Mouse (Mus musculus): ENCODE data around the gene Pgbd5. TPM values are rescaled to one million over a fixed set of nuclear protein-coding genes. Genes with fewer than 3 reads are reported as not detected.
A peak's percentile ranks its signal among the peaks of the same experiment; 100 is the strongest.

Pgbd5 gene
- total and polyA plus RNA-seq, 2 experiments from 2014 or later: 13.5 to 77.0 TPM

- 10% methylated on average over 10 of the region's 10 CpGs for WGBS
- Histone ChIP-seq H3K9ac (replicated peaks; ENCODE audit: low read length, poor library complexity, severe bottlenecking) (no peak overlapping the region), H3K36me3 (ENCODE audit: insufficient read depth, low read length) (peaks cover 21% of the 10 kb centered on the region; the same call in 1 of the 2 replicates), H3K4me3 (ENCODE audit: low read depth, low read length) (no peak overlapping the region), H3K27me3 (ENCODE audit: insufficient read depth, low read length) (no peaks in the 10 kb centered on the region), H3K27ac (ENCODE audit: low read depth, low read length) (0 out of 2 replicates have a peak overlapping the region, but pooled peaks have one; percentile 51), H3K4me2 (ENCODE audit: low read depth, low read length, poor library complexity, severe bottlenecking) (peak overlapping the region; percentile 3; the same call in 1 of the 2 replicates), H3K9me3 (ENCODE audit: low read length) (no peaks in the 10 kb centered on the region), H3K4me1 (ENCODE audit: insufficient read depth, low read length) (no peaks in the 10 kb centered on the region)
- peak; percentile 76 for ATAC-seq (ENCODE audit: low FRiP score)
- peak; percentile 66 for DNase-seq (ENCODE audit: low spot score)
- no peak for TF ChIP-seq CTCF (IDR thresholded peaks at IDR 0.05)
These were observed 57.2 kb downstream of the Pgbd5 start for GRCm38 (mm10) chr8:124382235-124382634.

DNA sequence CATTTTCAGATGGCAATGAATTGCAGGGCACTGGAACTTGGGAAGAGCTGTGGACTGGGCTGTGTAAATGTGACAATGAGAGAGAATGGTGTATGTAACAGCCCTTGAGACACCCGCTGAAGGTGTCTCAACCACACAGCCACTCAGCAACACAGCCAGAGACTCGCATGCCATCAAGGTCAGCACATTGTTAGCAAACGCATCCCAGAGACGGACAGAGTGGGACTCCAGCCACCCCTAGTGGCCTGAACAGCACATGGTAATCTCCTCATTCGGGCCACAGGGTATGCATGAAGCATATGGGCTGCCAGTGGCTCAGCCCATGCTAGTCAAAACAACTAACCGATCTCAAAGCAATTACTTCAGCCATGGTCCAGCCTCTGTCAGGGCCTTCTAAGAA, 60.2 kb downstream of the Pgbd5 start:
- Histone ChIP-seq H3K4me2 (ENCODE audit: low read depth, low read length, poor library complexity, severe bottlenecking) (no peak overlapping the region), H3K27ac (ENCODE audit: low read depth, low read length) (no peak overlapping the region), H3K9me3 (ENCODE audit: low read length) (no peaks in the 10 kb centered on the region), H3K36me3 (ENCODE audit: insufficient read depth, low read length) (peaks cover 35% of the 10 kb centered on the region), H3K4me3 (ENCODE audit: low read depth, low read length) (no peak overlapping the region), H3K9ac (replicated peaks; ENCODE audit: low read length, poor library complexity, severe bottlenecking) (no peak overlapping the region), H3K27me3 (ENCODE audit: insufficient read depth, low read length) (no peaks in the 10 kb centered on the region), H3K4me1 (ENCODE audit: insufficient read depth, low read length) (no peaks in the 10 kb centered on the region)
- ATAC-seq (ENCODE audit: low FRiP score) (no peak), DNase-seq (ENCODE audit: low spot score) (no peak)
- TF ChIP-seq CTCF (IDR thresholded peaks at IDR 0.05): peak; percentile 26
- 64% methylated on average over 6 of the region's 6 CpGs for WGBS

DNA sequence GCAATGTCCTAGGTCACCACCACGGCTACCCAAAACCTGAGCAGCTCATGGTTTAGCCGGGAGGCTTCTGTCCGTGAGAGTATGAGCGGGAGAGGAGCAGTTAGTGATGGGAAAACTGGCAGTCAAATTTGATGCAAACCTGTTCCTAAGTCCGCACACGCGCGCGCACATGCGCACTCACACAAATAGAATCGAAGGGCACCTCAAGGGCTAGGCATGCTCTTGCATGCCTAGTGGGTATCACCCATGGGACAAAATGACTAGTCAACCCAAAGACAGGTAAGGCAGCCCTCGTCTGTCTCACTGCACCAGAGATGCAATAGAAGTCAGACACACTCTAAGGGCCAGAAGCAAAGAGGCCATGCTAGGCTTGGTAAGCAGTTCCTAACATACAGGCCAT, 63.1 kb downstream of the Pgbd5 start:
- no peak for TF ChIP-seq CTCF (IDR thresholded peaks at IDR 0.05)
- H3K36me3 ChIP-seq (ENCODE audit: insufficient read depth, low read length): peaks cover 27% of the 10 kb centered on the region
- H3K4me1 ChIP-seq (ENCODE audit: insufficient read depth, low read length): no peaks in the 10 kb centered on the region
- no peaks in the 10 kb centered on the region for H3K27me3 ChIP-seq (ENCODE audit: insufficient read depth, low read length)
- no peak overlapping the region for H3K27ac ChIP-seq (ENCODE audit: low read depth, low read length)
- WGBS: 95% methylated on average over 12 of the region's 12 CpGs
- H3K4me2 ChIP-seq (ENCODE audit: low read depth, low read length, poor library complexity, severe bottlenecking): no peak overlapping the region
- H3K4me3 ChIP-seq (ENCODE audit: low read depth, low read length): no peak overlapping the region
- no peak overlapping the region for H3K9ac ChIP-seq (replicated peaks; ENCODE audit: low read length, poor library complexity, severe bottlenecking)
- ATAC-seq (ENCODE audit: low FRiP score) (no peak), DNase-seq (ENCODE audit: low spot score) (no peak)
- no peaks in the 10 kb centered on the region for H3K9me3 ChIP-seq (ENCODE audit: low read length)

- Histone ChIP-seq H3K36me3 (ENCODE audit: insufficient read depth, low read length) (peaks cover 27% of the 10 kb centered on the region), H3K9ac (replicated peaks; ENCODE audit: low read length, poor library complexity, severe bottlenecking) (no peak overlapping the region), H3K9me3 (ENCODE audit: low read length) (no peaks in the 10 kb centered on the region), H3K4me2 (ENCODE audit: low read depth, low read length, poor library complexity, severe bottlenecking) (no peak overlapping the region), H3K4me1 (ENCODE audit: insufficient read depth, low read length) (no peaks in the 10 kb centered on the region), H3K27ac (ENCODE audit: low read depth, low read length) (no peak overlapping the region), H3K4me3 (ENCODE audit: low read depth, low read length) (no peak overlapping the region), H3K27me3 (ENCODE audit: insufficient read depth, low read length) (no peaks in the 10 kb centered on the region)
- TF ChIP-seq CTCF (IDR thresholded peaks at IDR 0.05): no peak
- no peak for ATAC-seq (ENCODE audit: low FRiP score)
- DNase-seq (ENCODE audit: low spot score): no peak
- 82% methylated on average over 9 of the region's 9 CpGs for WGBS
These were observed 63.7 kb downstream of the Pgbd5 start for GRCm38 (mm10) chr8:124375727-124376126.

GRCm38 (mm10) chr8:124375168-124375567, 64.3 kb downstream of the Pgbd5 start:
- no peak overlapping the region for H3K4me2 ChIP-seq (ENCODE audit: low read depth, low read length, poor library complexity, severe bottlenecking)
- WGBS: 75% methylated on average over 6 of the region's 6 CpGs
- peaks cover 27% of the 10 kb centered on the region for H3K36me3 ChIP-seq (ENCODE audit: insufficient read depth, low read length)
- H3K4me3 ChIP-seq (ENCODE audit: low read depth, low read length): no peak overlapping the region
- TF ChIP-seq CTCF (IDR thresholded peaks at IDR 0.05): no peak
- ATAC-seq (ENCODE audit: low FRiP score): no peak
- no peaks in the 10 kb centered on the region for H3K9me3 ChIP-seq (ENCODE audit: low read length)
- H3K27ac ChIP-seq (ENCODE audit: low read depth, low read length): no peak overlapping the region
- no peaks in the 10 kb centered on the region for H3K4me1 ChIP-seq (ENCODE audit: insufficient read depth, low read length)
- H3K27me3 ChIP-seq (ENCODE audit: insufficient read depth, low read length): no peaks in the 10 kb centered on the region
- no peak for DNase-seq (ENCODE audit: low spot score)
- H3K9ac ChIP-seq (replicated peaks; ENCODE audit: low read length, poor library complexity, severe bottlenecking): no peak overlapping the region

GRCm38 (mm10) chr8:124373753-124374152, 65.7 kb downstream of the Pgbd5 start:
- no peak for ATAC-seq (ENCODE audit: low FRiP score)
- no peak for DNase-seq (ENCODE audit: low spot score)

More at GRCm38 (mm10) chr8:124373753-124374152, 65.7 kb downstream of the Pgbd5 start:
- Histone ChIP-seq H3K27ac (ENCODE audit: low read depth, low read length) (no peak overlapping the region), H3K36me3 (ENCODE audit: insufficient read depth, low read length) (peaks cover 27% of the 10 kb centered on the region), H3K9me3 (ENCODE audit: low read length) (no peaks in the 10 kb centered on the region), H3K4me1 (ENCODE audit: insufficient read depth, low read length) (no peaks in the 10 kb centered on the region), H3K4me3 (ENCODE audit: low read depth, low read length) (no peak overlapping the region), H3K27me3 (ENCODE audit: insufficient read depth, low read length) (no peaks in the 10 kb centered on the region), H3K4me2 (ENCODE audit: low read depth, low read length, poor library complexity, severe bottlenecking) (no peak overlapping the region), H3K9ac (replicated peaks; ENCODE audit: low read length, poor library complexity, severe bottlenecking) (no peak overlapping the region)
- TF ChIP-seq CTCF (IDR thresholded peaks at IDR 0.05): no peak
- 72% methylated on average over 5 of the region's 5 CpGs for WGBS
